Mouse (Mus musculus): ENCODE measurements around the gene Nectin2. TPM values are rescaled to one million over a fixed set of nuclear protein-coding genes. Genes with fewer than 3 reads are reported as not detected.
A peak's percentile ranks its signal among the peaks of the same experiment; 100 is the strongest.
"Not testable (repeated sequence)": the region's sequence is repeated elsewhere in the genome, so short reads cannot be mapped to it uniquely, and the experiment has no call there.

The Nectin2 gene
- polyA plus RNA-seq, 1 experiment from 2014 or later: 95.3 TPM

- WGBS: 79% methylated on average over 6 of the region's 6 CpGs
- peaks cover 7% of the 10 kb centered on the region for H3K36me3 ChIP-seq
- no peak overlapping the region for H3K4me2 ChIP-seq (replicated peaks)
- ATAC-seq (ENCODE audit: insufficient number of reproducible peaks, insufficient read depth, low FRiP score, low TSS enrichment): no peak
- H3K9ac ChIP-seq: no peak overlapping the region
- H3K9me3 ChIP-seq: peaks cover 1% of the 10 kb centered on the region; the same call in 1 of the 2 replicates
- no peaks in the 10 kb centered on the region for H3K27me3 ChIP-seq
- no peak overlapping the region for H3K27ac ChIP-seq
- H3K4me1 ChIP-seq: peaks cover 10% of the 10 kb centered on the region; the same call in 1 of the 2 replicates
- H3K4me3 ChIP-seq: no peak overlapping the region
Measured at GRCm38 (mm10) chr7:19691434-19691833, 58.8 kb downstream of the Nectin2 start.

GRCm38 (mm10) chr7:19690845-19691244 is 59.4 kb downstream of the Nectin2 start:
- ATAC-seq (ENCODE audit: insufficient number of reproducible peaks, insufficient read depth, low FRiP score, low TSS enrichment): no peak
- 85% methylated on average over 4 of the region's 4 CpGs for WGBS
- no peak overlapping the region for H3K27ac ChIP-seq

GRCm38 (mm10) chr7:19688611-19689010 is 61.7 kb downstream of the Nectin2 start:
- Histone ChIP-seq H3K27me3 (no peaks in the 10 kb centered on the region), H3K4me1 (peaks cover 10% of the 10 kb centered on the region; the same call in 1 of the 2 replicates), H3K4me2 (replicated peaks) (no peak overlapping the region), H3K9me3 (no peaks in the 10 kb centered on the region), H3K27ac (no peak overlapping the region), H3K36me3 (no peaks in the 10 kb centered on the region), H3K4me3 (no peak overlapping the region), H3K9ac (no peak overlapping the region)
- 97% methylated on average over 2 of the region's 2 CpGs for WGBS
- no peak for ATAC-seq (ENCODE audit: insufficient number of reproducible peaks, insufficient read depth, low FRiP score, low TSS enrichment)

More at GRCm38 (mm10) chr7:19690845-19691244, 59.4 kb downstream of the Nectin2 start:
- Histone ChIP-seq H3K27me3 (no peaks in the 10 kb centered on the region), H3K4me3 (no peak overlapping the region), H3K4me2 (replicated peaks) (no peak overlapping the region), H3K36me3 (0 out of 2 replicates have a peak, but pooled peaks cover under 1% of the 10 kb centered on the region), H3K9ac (no peak overlapping the region), H3K4me1 (peaks cover 10% of the 10 kb centered on the region; the same call in 1 of the 2 replicates), H3K9me3 (no peaks in the 10 kb centered on the region)

DNA sequence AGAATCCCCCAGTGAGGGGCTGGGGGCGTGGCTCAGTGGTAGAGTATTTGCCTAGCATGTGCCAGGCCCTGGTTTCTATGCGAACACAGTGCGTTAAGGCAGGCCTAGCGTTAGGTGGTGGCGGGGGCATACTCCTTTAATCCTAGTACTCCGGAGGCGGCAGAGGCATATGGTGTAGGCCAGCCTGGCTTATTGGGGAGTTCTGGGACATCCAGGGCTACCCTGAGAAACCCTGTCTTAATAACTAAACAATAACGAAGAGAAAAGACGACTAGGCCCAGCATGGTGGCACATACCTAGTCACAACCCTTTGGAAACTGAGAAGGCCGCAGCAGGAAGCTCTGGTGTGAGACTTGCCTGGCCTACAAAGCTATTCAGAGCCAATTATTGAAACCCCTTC is 62.2 kb downstream of the Nectin2 start:
- ATAC-seq (ENCODE audit: insufficient number of reproducible peaks, insufficient read depth, low FRiP score, low TSS enrichment): no peak
- Histone ChIP-seq H3K4me3 (no peak overlapping the region), H3K27ac (no peak overlapping the region), H3K9me3 (no peaks in the 10 kb centered on the region), H3K27me3 (no peaks in the 10 kb centered on the region), H3K4me1 (peaks cover 6% of the 10 kb centered on the region; the same call in 1 of the 2 replicates), H3K9ac (no peak overlapping the region), H3K36me3 (no peaks in the 10 kb centered on the region), H3K4me2 (replicated peaks) (no peak overlapping the region)
- 95% methylated on average over 10 of the region's 10 CpGs for WGBS

DNA sequence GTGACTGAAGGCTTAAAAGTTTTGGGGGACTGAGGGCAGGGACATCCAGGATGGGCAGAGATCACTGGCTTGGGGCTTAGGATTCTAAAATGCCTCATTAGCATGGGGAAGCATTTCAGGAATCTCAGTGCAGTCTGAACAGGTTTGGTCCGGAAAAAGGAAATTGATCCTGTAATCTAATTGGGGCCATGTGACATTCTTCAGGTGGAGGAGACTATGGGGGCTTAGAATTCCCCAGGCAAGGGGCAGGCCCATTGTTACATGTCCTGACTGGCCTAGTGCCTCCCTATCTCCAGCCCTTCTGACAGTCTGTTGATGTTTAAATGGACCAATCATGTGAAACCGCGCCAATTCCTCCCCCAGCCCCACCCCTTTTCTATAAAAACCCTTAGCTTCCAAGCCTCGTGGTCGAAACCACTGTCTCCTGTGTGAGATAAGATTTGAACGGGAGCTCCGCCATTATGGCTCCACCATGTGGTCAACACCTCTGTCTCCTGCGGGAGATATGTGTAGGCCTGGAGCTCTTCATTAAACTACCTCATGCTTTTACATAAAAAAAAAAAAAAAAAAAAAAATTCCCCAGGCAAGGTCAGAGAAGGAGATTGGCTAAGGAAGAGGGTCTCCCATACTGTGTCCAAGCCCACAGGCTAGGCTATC is 63.2 kb downstream of the Nectin2 start:
- not testable (repeated sequence) for H3K27ac ChIP-seq
- WGBS: 66% methylated on average over 8 of the region's 8 CpGs

GRCm38 (mm10) chr7:19686521-19686920 is 63.8 kb downstream of the Nectin2 start:
- Histone ChIP-seq H3K4me1 (0 out of 2 replicates have a peak, but pooled peaks cover 5% of the 10 kb centered on the region), H3K4me2 (replicated peaks) (no peak overlapping the region), H3K9me3 (no peaks in the 10 kb centered on the region), H3K36me3 (no peaks in the 10 kb centered on the region), H3K27me3 (no peaks in the 10 kb centered on the region), H3K9ac (no peak overlapping the region), H3K27ac (no peak overlapping the region), H3K4me3 (no peak overlapping the region)
- 77% methylated on average over 6 of the region's 6 CpGs for WGBS
- no peak for ATAC-seq (ENCODE audit: insufficient number of reproducible peaks, insufficient read depth, low FRiP score, low TSS enrichment)

More for the DNA sequence above, 63.2 kb downstream of the Nectin2 start:
- H3K27me3 ChIP-seq; H3K9me3 ChIP-seq; H3K4me1 ChIP-seq; H3K4me2 ChIP-seq (replicated peaks); H3K9ac ChIP-seq; H3K36me3 ChIP-seq; H3K4me3 ChIP-seq: not testable (repeated sequence)
- 0 out of 2 replicates have a peak, but pooled peaks have one; percentile 42 for ATAC-seq (ENCODE audit: insufficient number of reproducible peaks, insufficient read depth, low FRiP score, low TSS enrichment)

DNA sequence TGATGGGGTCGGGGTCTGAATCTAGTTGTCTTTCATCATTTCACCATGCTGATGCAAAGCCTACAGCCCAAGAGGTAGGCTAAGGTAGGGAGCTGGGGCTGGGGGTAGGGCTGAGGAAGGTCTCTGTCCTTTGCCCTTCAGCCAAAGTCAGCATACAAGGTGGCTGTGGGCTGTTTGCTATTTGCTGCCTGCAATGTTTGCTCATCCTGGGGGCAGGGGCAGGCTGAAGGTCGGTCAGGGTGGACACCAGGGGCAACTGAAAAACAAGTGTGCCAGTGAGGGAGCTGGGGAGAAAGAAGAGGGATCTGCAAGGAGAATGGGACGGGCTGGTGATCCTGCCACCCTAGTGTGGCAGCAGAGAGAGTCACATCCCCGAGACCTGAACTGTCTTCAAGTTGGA is 64.9 kb downstream of the Nectin2 start:
- H3K27ac ChIP-seq: no peak overlapping the region
- no peak for ATAC-seq (ENCODE audit: insufficient number of reproducible peaks, insufficient read depth, low FRiP score, low TSS enrichment)
- no peak overlapping the region for H3K9ac ChIP-seq
- no peaks in the 10 kb centered on the region for H3K36me3 ChIP-seq
- H3K27me3 ChIP-seq: no peaks in the 10 kb centered on the region
- WGBS: 58% methylated on average over 4 of the region's 4 CpGs
- H3K4me3 ChIP-seq: no peak overlapping the region
- no peaks in the 10 kb centered on the region for H3K9me3 ChIP-seq
- 0 out of 2 replicates have a peak, but pooled peaks cover 5% of the 10 kb centered on the region for H3K4me1 ChIP-seq
- H3K4me2 ChIP-seq (replicated peaks): no peak overlapping the region

DNA sequence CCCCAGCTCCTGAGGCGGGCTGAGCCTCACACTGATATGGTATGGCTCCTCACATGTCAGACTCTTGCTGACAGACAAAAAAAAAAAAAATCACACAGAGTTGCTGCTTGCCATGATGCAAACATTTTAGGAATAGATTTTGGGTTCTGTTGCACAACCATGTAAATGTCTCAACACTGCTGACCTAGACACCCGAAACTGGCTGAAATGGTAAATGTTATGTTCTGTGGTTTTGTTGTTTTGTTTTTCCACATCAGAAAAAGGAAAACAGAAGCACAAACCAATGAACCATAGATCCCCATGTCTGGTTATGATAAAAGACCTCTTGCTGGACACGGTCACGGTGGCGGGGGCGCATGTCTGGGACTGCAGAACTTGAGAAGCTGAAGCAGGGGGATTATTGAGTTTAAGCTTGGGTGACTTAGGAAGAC is 66.5 kb downstream of the Nectin2 start:
- Histone ChIP-seq H3K9me3 (no peaks in the 10 kb centered on the region), H3K4me2 (replicated peaks) (no peak overlapping the region), H3K27ac (no peak overlapping the region), H3K4me3 (no peak overlapping the region), H3K36me3 (no peaks in the 10 kb centered on the region), H3K4me1 (0 out of 2 replicates have a peak, but pooled peaks cover 5% of the 10 kb centered on the region), H3K9ac (no peak overlapping the region), H3K27me3 (no peaks in the 10 kb centered on the region)
- 78% methylated on average over 6 of the region's 6 CpGs for WGBS
- ATAC-seq (ENCODE audit: insufficient number of reproducible peaks, insufficient read depth, low FRiP score, low TSS enrichment): no peak

DNA sequence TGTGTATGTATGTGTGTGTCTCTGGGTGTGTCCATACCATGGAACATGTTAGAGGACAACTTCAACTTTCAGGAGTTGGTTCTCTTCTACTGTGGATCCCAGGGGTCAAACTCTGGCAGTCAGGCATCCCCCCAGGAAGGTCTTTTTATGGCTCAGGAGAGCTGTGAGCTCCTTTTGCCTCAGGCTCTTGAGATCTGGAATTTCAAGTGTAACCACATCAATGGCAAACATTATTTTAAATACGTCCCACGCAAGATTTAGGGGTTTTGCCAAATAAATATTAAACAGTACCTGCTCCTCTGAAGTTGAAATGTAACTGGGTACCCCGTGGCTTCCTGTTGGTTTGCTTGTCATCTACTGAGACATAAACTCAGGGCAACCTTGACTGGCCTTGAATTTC is 67.3 kb downstream of the Nectin2 start:
- WGBS: 70% methylated on average over 3 of the region's 3 CpGs
- Histone ChIP-seq H3K4me2 (replicated peaks) (no peak overlapping the region), H3K27ac (no peak overlapping the region), H3K27me3 (no peaks in the 10 kb centered on the region), H3K36me3 (no peaks in the 10 kb centered on the region), H3K9ac (no peak overlapping the region), H3K4me3 (no peak overlapping the region), H3K4me1 (0 out of 2 replicates have a peak, but pooled peaks cover 5% of the 10 kb centered on the region), H3K9me3 (no peaks in the 10 kb centered on the region)
- ATAC-seq (ENCODE audit: insufficient number of reproducible peaks, insufficient read depth, low FRiP score, low TSS enrichment): no peak

GRCm38 (mm10) chr7:19681202-19681694 is 69.0 kb downstream of the Nectin2 start, which contains the start of the genes Gm44805 and Apoc4:
Gm44805 (minus strand) TSS chr7:19681423.
Apoc4 (minus strand) TSS chr7:19681479.
- H3K4me3 ChIP-seq: no peak within 1 kb of the TSS
- H3K4me1 ChIP-seq: no peaks in the 10 kb centered on the region
- ATAC-seq (ENCODE audit: insufficient number of reproducible peaks, insufficient read depth, low FRiP score, low TSS enrichment): no peak
- H3K27ac ChIP-seq: no peak within 1 kb of the TSS
- no peaks in the 10 kb centered on the region for H3K36me3 ChIP-seq
- WGBS: 62% methylated on average over 8 of the region's 8 CpGs
- H3K9ac ChIP-seq: no peak within 1 kb of the TSS
- H3K4me2 ChIP-seq (replicated peaks): no peak within 1 kb of the TSS
- H3K27me3 ChIP-seq: no peaks in the 10 kb centered on the region
- H3K9me3 ChIP-seq: no peaks in the 10 kb centered on the region

DNA sequence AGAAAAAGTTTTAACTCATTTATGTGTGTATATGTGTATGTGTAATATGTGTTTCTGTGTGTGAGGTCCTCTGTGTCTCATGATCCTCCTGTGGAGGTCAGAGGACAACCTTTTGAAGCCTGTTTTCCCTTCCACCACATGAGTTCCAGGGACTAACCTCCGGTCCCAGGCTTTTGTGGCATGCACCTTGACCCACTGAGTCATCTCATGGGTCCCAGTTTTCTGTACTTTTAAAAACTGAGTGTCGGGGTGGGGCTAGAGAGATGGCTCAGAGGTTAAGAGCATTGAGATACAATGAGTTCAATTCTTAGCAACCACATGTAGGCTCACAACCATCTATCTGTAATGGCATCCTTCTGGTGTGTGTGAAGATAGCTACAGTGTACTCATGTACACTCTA is 69.6 kb downstream of the Nectin2 start:
- no peak overlapping the region for H3K4me2 ChIP-seq (replicated peaks)
- no peaks in the 10 kb centered on the region for H3K4me1 ChIP-seq
- no peaks in the 10 kb centered on the region for H3K36me3 ChIP-seq
- H3K27ac ChIP-seq: no peak overlapping the region
- no peak for ATAC-seq (ENCODE audit: insufficient number of reproducible peaks, insufficient read depth, low FRiP score, low TSS enrichment)
- no peaks in the 10 kb centered on the region for H3K9me3 ChIP-seq
- 87% methylated on average over 2 of the region's 2 CpGs for WGBS
- H3K4me3 ChIP-seq: no peak overlapping the region
- no peak overlapping the region for H3K9ac ChIP-seq
- H3K27me3 ChIP-seq: no peaks in the 10 kb centered on the region

- no peak overlapping the region for H3K9ac ChIP-seq
- no peak overlapping the region for H3K4me2 ChIP-seq (replicated peaks)
- H3K4me1 ChIP-seq: no peaks in the 10 kb centered on the region
- no peak for ATAC-seq (ENCODE audit: insufficient number of reproducible peaks, insufficient read depth, low FRiP score, low TSS enrichment)
- H3K4me3 ChIP-seq: no peak overlapping the region
- no peaks in the 10 kb centered on the region for H3K27me3 ChIP-seq
- H3K36me3 ChIP-seq: no peaks in the 10 kb centered on the region
- no peaks in the 10 kb centered on the region for H3K9me3 ChIP-seq
- 80% methylated on average over 3 of the region's 3 CpGs for WGBS
- H3K27ac ChIP-seq: no peak overlapping the region
Measured at GRCm38 (mm10) chr7:19678901-19679300, 71.4 kb downstream of the Nectin2 start.

Data from embryonic facial prominence, embryonic 12.5 days (tissue).